Mouse (Mus musculus) CH12.LX (cell line): Measurements from ENCODE around the gene Rab42. TPM values are rescaled to one million over a fixed set of nuclear protein-coding genes. Genes with fewer than 3 reads are reported as not detected.

ENCODE experiments used
- DNase-seq: peaks from one replicate; pipeline ENCODE4 v3.0.0-alpha.2; 2013; ENCODE audit errors: extremely low read depth
- H3K27ac ChIP-seq: 2 replicates; pipeline ENCODE4 v1.5.1; 2012; ENCODE audit warnings: low read depth, mild to moderate bottlenecking, control low read depth, moderate library complexity; ENCODE audit not compliant: insufficient read depth
- H3K27me3 ChIP-seq: replicated peaks from 2 replicates; pipeline ENCODE3; 2012; ENCODE audit warnings: inconsistent platforms
- H3K36me3 ChIP-seq, 2 experiments: replicated peaks in 1 of 2; 2 replicates each; pipeline versions ENCODE3 to v1.6.1; 2012; ENCODE audit warnings: inconsistent platforms in 1 of 2, low read length in 1 of 2, mild to moderate bottlenecking in 1 of 2, mixed read lengths in 1 of 2, moderate library complexity in 1 of 2; ENCODE audit not compliant: control insufficient read depth in 1 of 2, insufficient read depth in 1 of 2
- H3K4me1 ChIP-seq, 2 experiments: 2 replicates each; pipeline ENCODE4 v1.6.1; 2012; ENCODE audit warnings: inconsistent platforms in 1 of 2, moderate library complexity in 1 of 2; ENCODE audit not compliant: insufficient read depth in 2 of 2, control insufficient read depth in 1 of 2
- H3K4me2 ChIP-seq: 2 replicates; pipeline ENCODE4 v1.6.1; 2012; ENCODE audit warnings: low read depth, mild to moderate bottlenecking, control low read depth; ENCODE audit not compliant: poor library complexity, insufficient read depth, severe bottlenecking
- H3K4me3 ChIP-seq, 3 experiments: fragments of 150-350 bp in 1 of 3; sonication (generic) in 1 of 3; replicated peaks in 1 of 3; 2 replicates each; pipeline versions ENCODE3 to v1.5.1; 2011 to 2012; ENCODE audit warnings: low read depth in 2 of 3, low read length in 2 of 3, mild to moderate bottlenecking in 2 of 3, moderate library complexity in 2 of 3, control low read depth in 1 of 3, improper control_type of control experiment in 1 of 3, inconsistent platforms in 1 of 3, mixed read lengths in 1 of 3; ENCODE audit not compliant: poor library complexity in 1 of 3
- H3K79me2 ChIP-seq: replicated peaks from 2 replicates; pipeline ENCODE4 v1.6.1; 2012; ENCODE audit warnings: mild to moderate bottlenecking, moderate library complexity; ENCODE audit not compliant: control insufficient read depth, poor library complexity, insufficient read depth, severe bottlenecking; ENCODE audit errors: extremely low read depth
- H3K9ac ChIP-seq: 2 replicates; pipeline ENCODE4 v1.6.1; 2012; ENCODE audit warnings: low read depth, mild to moderate bottlenecking, control low read depth, moderate library complexity; ENCODE audit not compliant: insufficient read depth
- H3K9me3 ChIP-seq: replicated peaks from 2 replicates; pipeline ENCODE3; 2012; ENCODE audit warnings: low read length, inconsistent platforms, mixed read lengths
- CHD1 ChIP-seq: IDR thresholded peaks from 2 replicates; pipeline ENCODE4 v1.6.1; 2012; ENCODE audit warnings: low read depth, low read length, improper control_type of control experiment, inconsistent platforms
- CTCF ChIP-seq, 2 experiments: IDR thresholded peaks in 1 of 2; conservative IDR thresholded peaks in 1 of 2; 2 replicates each; pipeline ENCODE4 v1.5.1; 2011 to 2012; ENCODE audit warnings: low read depth in 2 of 2, low read length in 2 of 2, improper control_type of control experiment in 1 of 2, inconsistent platforms in 1 of 2, mild to moderate bottlenecking in 1 of 2, moderate library complexity in 1 of 2
- ELF1 ChIP-seq: IDR thresholded peaks from 2 replicates; pipeline ENCODE4 v1.6.1; 2014; ENCODE audit warnings: low read depth, mild to moderate bottlenecking, inconsistent platforms, low read length, improper control_type of control experiment
- GABPA ChIP-seq: IDR thresholded peaks from 2 replicates; pipeline ENCODE4 v1.6.1; 2012; ENCODE audit warnings: low read depth, low read length, improper control_type of control experiment, inconsistent platforms; ENCODE audit not compliant: insufficient replicate concordance
- IRF4 ChIP-seq: IDR thresholded peaks from 2 replicates; pipeline ENCODE4 v1.6.1; 2014; ENCODE audit warnings: low read depth, mild to moderate bottlenecking, inconsistent platforms, low read length, improper control_type of control experiment
- MAZ ChIP-seq: IDR thresholded peaks from 2 replicates; pipeline ENCODE4 v1.6.1; 2012; ENCODE audit warnings: low read depth, mild to moderate bottlenecking, inconsistent platforms, low read length, improper control_type of control experiment, moderate library complexity
- MEF2A ChIP-seq: IDR thresholded peaks from 2 replicates; pipeline ENCODE4 v1.6.1; 2014; ENCODE audit warnings: low read depth, mild to moderate bottlenecking, inconsistent platforms, low read length, improper control_type of control experiment, borderline replicate concordance
- MXI1 ChIP-seq: IDR thresholded peaks from 2 replicates; pipeline ENCODE4 v1.6.1; 2011; ENCODE audit warnings: mild to moderate bottlenecking, low read depth, low read length, improper control_type of control experiment
- MYC ChIP-seq: IDR thresholded peaks from 2 replicates; pipeline ENCODE4 v1.6.1; 2011; ENCODE audit warnings: low read depth, mild to moderate bottlenecking, improper control_type of control experiment, low read length
- PAX5 ChIP-seq: IDR thresholded peaks from 2 replicates; pipeline ENCODE4 v1.6.1; 2012; ENCODE audit warnings: low read length, inconsistent platforms, mixed read lengths
- RAD21 ChIP-seq: IDR thresholded peaks from 2 replicates; pipeline ENCODE4 v1.6.1; 2011; ENCODE audit warnings: low read depth, mild to moderate bottlenecking, low read length, improper control_type of control experiment, moderate library complexity
- SIN3A ChIP-seq: IDR thresholded peaks from 2 replicates; pipeline ENCODE4 v1.6.1; 2012; ENCODE audit warnings: low read length, improper control_type of control experiment, inconsistent platforms
- SMC3 ChIP-seq: IDR thresholded peaks from 2 replicates; pipeline ENCODE4 v1.6.1; 2011; ENCODE audit warnings: low read depth, low read length, improper control_type of control experiment
- UBTF ChIP-seq: IDR thresholded peaks from 2 replicates; pipeline ENCODE4 v1.6.1; 2012; ENCODE audit warnings: low read depth, mild to moderate bottlenecking, inconsistent platforms, low read length, improper control_type of control experiment, moderate library complexity
- USF2 ChIP-seq: conservative IDR thresholded peaks from 2 replicates; pipeline ENCODE4 v1.6.1; 2011; ENCODE audit warnings: low read depth, low read length, improper control_type of control experiment
- dilution Hi-C: fragments of 300-500 bp; cut with MboI; formaldehyde crosslinking; loops from 2 replicates; pipeline ENCODE4 v1.14.3; 2020; ENCODE audit warnings: low sequenced_read_pairs; ENCODE audit not compliant: extremely low pct_unique_long_range_greater_than_20kb, extremely low pct_ligation_motif_present
- in situ Hi-C: fragments of 300-500 bp; cut with MboI; formaldehyde crosslinking; loops from 3 replicates; pipeline ENCODE4 v1.14.3; 2019; ENCODE audit warnings: low sequenced_read_pairs, low pct_ligation_motif_present, low pct_unique_long_range_greater_than_20kb, mixed read lengths
- polyA plus RNA-seq: library from polyadenylated mRNA; unstranded; fragments of >175 nt; gene quantifications from 2 replicates; pipeline ENCODE4 v1.2.1, GENCODE M21; 2012; ENCODE audit warnings: low read depth; ENCODE audit not compliant: insufficient read length
- total RNA-seq, 2 experiments: library from RNA; depleted of rRNA; stranded (reverse); fragments of 300-350 nt in 1 of 2; fragments of >200 nt in 1 of 2; gene quantifications; 2 replicates each; pipeline ENCODE4 v1.2.3; 2012 to 2014

Rab42 gene
- total and polyA plus RNA-seq, 3 experiments: 0.31 to 0.51 TPM; not detected in 1

DNA sequence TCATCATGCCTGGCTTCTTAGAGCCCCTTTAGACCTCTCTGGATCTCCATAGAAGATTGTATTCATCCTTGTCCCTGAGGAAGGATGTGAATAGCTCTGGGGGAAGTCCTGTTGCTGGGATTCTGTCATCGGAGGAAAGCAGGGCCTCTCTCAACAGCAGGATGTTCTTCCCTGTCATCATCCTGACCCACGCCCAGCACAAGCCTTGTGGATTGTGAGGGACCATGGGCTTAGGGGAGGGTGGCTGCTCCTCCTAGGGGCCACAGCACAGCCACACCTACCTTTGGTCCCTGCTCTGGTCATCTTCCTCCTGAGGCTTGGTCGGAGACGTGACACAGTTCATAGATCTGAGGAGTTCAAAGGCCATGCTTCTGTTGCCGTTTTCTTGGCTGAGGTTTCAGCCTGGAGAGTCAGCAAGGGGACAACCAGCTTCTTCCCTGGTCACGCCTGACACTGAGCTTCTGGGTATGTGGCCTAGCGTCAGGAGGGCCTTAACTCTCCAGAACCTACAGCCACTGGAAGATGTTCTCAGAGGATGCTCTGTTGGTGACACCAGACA, 9.4 kb downstream of the Rab42 start:
- peaks cover 25 to 53% of the 10 kb centered on the region in 2 experiments for H3K36me3 ChIP-seq
- dilution Hi-C loops (no loop called here), in situ Hi-C loops (loop anchor here (25.0 kb wide), 1 partner anchor 119 kb away; the partner anchor contains the start of gene Phactr4)
- H3K4me2 ChIP-seq: no peak overlapping the region
- no peak overlapping the region for H3K27ac ChIP-seq
- no peaks in the 10 kb centered on the region for H3K27me3 ChIP-seq
- peaks cover 3 to 29% of the 10 kb centered on the region in 2 experiments; a peak in 3 of 4 replicates for H3K4me1 ChIP-seq
- DNase-seq: no peak
- H3K79me2 ChIP-seq: no peaks in the 10 kb centered on the region
- no peak overlapping the region for H3K4me3 ChIP-seq
- no peak overlapping the region for H3K9ac ChIP-seq
- no peak for TF ChIP-seq USF2
- no peak for TF ChIP-seq CHD1
- TF ChIP-seq PAX5: no peak
- TF ChIP-seq GABPA: no peak
- TF ChIP-seq MEF2A: no peak
- no peak for TF ChIP-seq SIN3A
- no peak for TF ChIP-seq IRF4
- TF ChIP-seq ELF1: no peak
- no peak for TF ChIP-seq UBTF
- TF ChIP-seq MYC: no peak
- H3K9me3 ChIP-seq: peaks cover 3% of the 10 kb centered on the region

DNA sequence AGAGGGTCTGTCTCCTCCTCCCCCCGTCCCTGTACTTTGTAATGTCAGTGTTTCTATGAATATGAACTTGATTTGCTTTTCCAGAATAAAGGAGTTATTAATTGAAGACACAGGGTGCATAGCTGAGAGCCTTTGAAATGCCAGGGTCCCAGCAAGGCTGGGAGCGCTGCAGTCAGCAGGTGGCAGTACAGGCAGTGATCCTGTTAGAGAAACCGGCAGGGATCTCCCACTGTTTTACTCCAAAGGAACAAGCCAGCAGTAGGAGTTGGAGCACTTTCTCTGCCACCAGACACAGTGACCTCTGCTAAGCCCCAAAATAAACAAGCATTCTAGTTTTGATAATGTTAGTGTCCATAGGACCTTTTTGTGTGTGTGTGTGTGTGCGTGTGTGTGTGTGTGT, 10.2 kb downstream of the Rab42 start:
- peaks cover 25 to 54% of the 10 kb centered on the region in 2 experiments for H3K36me3 ChIP-seq
- no peak for DNase-seq
- TF ChIP-seq MXI1 (no peak), CTCF (conservative IDR thresholded peaks at IDR 0.05 in 1 of 2, IDR thresholded peaks at IDR 0.05 in 1 of 2; ENCODE audit: low read depth in 2 of 2, low read length in 2 of 2) (peak in 1 of 2 experiments; percentile 36; a peak in 2 of 4 replicates), SMC3 (peak; percentile 28), MAZ (no peak), RAD21 (peak; percentile 15)
- no peak overlapping the region for H3K27ac ChIP-seq
- peaks cover 3 to 25% of the 10 kb centered on the region in 2 experiments; a peak in 3 of 4 replicates for H3K4me1 ChIP-seq
- H3K9me3 ChIP-seq: peaks cover 3% of the 10 kb centered on the region
- no peaks in the 10 kb centered on the region for H3K27me3 ChIP-seq
- dilution Hi-C loops: no loop called here
- H3K4me2 ChIP-seq: no peak overlapping the region
- no peak overlapping the region for H3K9ac ChIP-seq
- in situ Hi-C loops: loop anchor here (25.0 kb wide), 1 partner anchor 119 kb away; the partner anchor contains the start of gene Phactr4
- no peaks in the 10 kb centered on the region for H3K79me2 ChIP-seq
- no peak overlapping the region for H3K4me3 ChIP-seq
